Mouse (Mus musculus) stomach, postnatal 0 days (tissue): Measurements from ENCODE around the gene Slc10a6. TPM values are rescaled to one million over a fixed set of nuclear protein-coding genes. Genes with fewer than 3 reads are reported as not detected.

Experiments
- ATAC-seq: fragments of 200-750 bp; cut with Nextera tagmentation; 2 replicates; pipeline ENCODE4 v1.8.0; 2017; ENCODE audit not compliant: low FRiP score, low TSS enrichment
- DNase-seq: peaks from one replicate; pipeline ENCODE4 v3.0.0-alpha.2; 2016; ENCODE audit warnings: low spot score
- H3K27ac ChIP-seq: fragments of 300-500 bp; sonication (generic); replicated peaks from 2 replicates; pipeline ENCODE4 v1.5.1; 2014; ENCODE audit warnings: mild to moderate bottlenecking, control low read depth
- H3K27me3 ChIP-seq: fragments of 300-500 bp; sonication (generic); 2 replicates; pipeline ENCODE4 v1.6.1; 2014; ENCODE audit warnings: low read length; ENCODE audit not compliant: control insufficient read depth, insufficient read depth
- H3K36me3 ChIP-seq: fragments of 300-500 bp; sonication (generic); 2 replicates; pipeline ENCODE4 v1.6.1; 2014; ENCODE audit warnings: low read length, mixed read lengths; ENCODE audit not compliant: control insufficient read depth, insufficient read depth
- H3K4me1 ChIP-seq: fragments of 300-500 bp; sonication (generic); replicated peaks from 2 replicates; pipeline ENCODE4 v1.6.1; 2014; ENCODE audit warnings: antibody characterized with exemption; ENCODE audit not compliant: control insufficient read depth, insufficient read depth
- H3K4me2 ChIP-seq: fragments of 300-500 bp; sonication (generic); replicated peaks from 2 replicates; pipeline ENCODE4 v1.6.1; 2014; ENCODE audit warnings: low read depth, mild to moderate bottlenecking, control low read depth, moderate library complexity
- H3K4me3 ChIP-seq: fragments of 300-500 bp; sonication (generic); 2 replicates; pipeline ENCODE4 v1.5.1; 2014; ENCODE audit warnings: low read depth, low read length, control low read depth
- H3K9ac ChIP-seq: fragments of 300-500 bp; sonication (generic); 2 replicates; pipeline ENCODE4 v1.6.1; 2014; ENCODE audit warnings: mild to moderate bottlenecking, low read length, control low read depth, mixed read lengths
- H3K9me3 ChIP-seq: fragments of 300-500 bp; sonication (generic); 2 replicates; pipeline ENCODE4 v1.6.1; 2016; ENCODE audit warnings: low read length; ENCODE audit not compliant: control insufficient read depth
- CTCF ChIP-seq: IDR thresholded peaks from 2 replicates; pipeline ENCODE4 v1.5.1; 2016; ENCODE audit warnings: antibody characterized with exemption, low read depth, mild to moderate bottlenecking, moderate library complexity
- EP300 ChIP-seq: optimal IDR thresholded peaks from 2 replicates; pipeline ENCODE3; 2016; ENCODE audit warnings: antibody characterized with exemption
- WGBS: fragments of 180-500 bp; shearing (Covaris S2); extraction: QIAGEN DNeasy Blood & Tissue Kit; methylation state at CpG from one replicate; pipeline ENCODE4 v1.1.7; 2014; 5-methylcytosine and 5-hydroxymethylcytosine counted together
- polyA plus RNA-seq: library from polyadenylated mRNA; unstranded; fragments of >200 nt; fragmentation: Nextera tagmentation; extraction: Ambion mirVana; gene quantifications from 2 replicates; pipeline ENCODE4 v1.2.1, GENCODE M21; 2015

Slc10a6 gene
- polyA plus RNA-seq, 1 experiment from 2014 or later = 31.8 TPM

DNA sequence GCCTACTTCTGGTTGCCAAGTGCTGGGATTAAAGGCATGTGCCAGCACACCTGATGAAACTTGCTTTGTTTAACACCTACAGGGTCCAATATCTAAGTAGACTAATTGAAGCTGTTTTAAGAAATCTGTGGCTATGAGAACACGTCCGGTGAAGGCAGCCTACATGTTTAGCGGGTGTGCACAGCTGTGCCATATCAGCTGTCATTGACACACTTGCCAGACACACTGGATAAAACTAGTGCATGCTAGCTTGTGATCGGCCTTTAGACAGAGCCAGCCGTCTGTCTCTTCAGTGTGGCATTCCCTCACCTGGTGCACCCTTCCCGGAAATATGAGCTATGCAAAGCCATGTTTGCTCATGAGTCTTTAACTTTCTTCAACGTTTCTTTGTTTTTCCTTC lies 37.4 kb downstream of the Slc10a6 start:
- ATAC-seq (no peak), DNase-seq (no peak)
- Histone ChIP-seq H3K4me2 (no peak overlapping the region), H3K4me3 (no peak overlapping the region), H3K36me3 (no peaks in the 10 kb centered on the region; the same call in 1 of the 2 replicates), H3K9me3 (no peaks in the 10 kb centered on the region), H3K4me1 (no peaks in the 10 kb centered on the region), H3K27ac (no peak overlapping the region), H3K9ac (no peak overlapping the region), H3K27me3 (no peaks in the 10 kb centered on the region)
- 46% methylated on average over 7 of the region's 7 CpGs for WGBS
- TF ChIP-seq EP300 = no peak
- no peak for TF ChIP-seq CTCF

DNA sequence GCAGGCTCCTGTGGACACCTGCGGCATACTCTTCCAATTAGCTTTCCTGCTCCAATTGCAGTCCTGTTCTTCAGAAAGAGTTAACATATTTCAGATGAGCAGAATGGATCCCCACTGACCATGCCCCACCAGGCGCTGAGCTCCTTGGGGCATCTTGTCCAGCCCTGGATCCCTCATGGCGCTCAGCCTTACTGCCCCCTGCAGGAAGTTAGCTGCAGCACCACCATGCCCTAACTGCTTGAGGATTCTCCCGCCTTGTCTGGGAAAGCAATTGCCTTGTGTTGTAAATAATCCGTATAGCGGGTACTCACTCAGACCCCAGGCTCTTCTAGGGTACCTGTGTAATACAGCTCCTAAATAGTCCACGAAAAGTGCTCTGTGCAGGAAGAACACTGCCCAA lies 42.0 kb downstream of the Slc10a6 start:
- H3K4me1 ChIP-seq = no peaks in the 10 kb centered on the region
- ATAC-seq (0 out of 2 replicates have a peak, but pooled peaks have one; percentile 32), DNase-seq (no peak)
- H3K4me3 ChIP-seq = no peak overlapping the region
- H3K9me3 ChIP-seq = no peaks in the 10 kb centered on the region
- TF ChIP-seq EP300 (no peak), CTCF (peak; percentile 63)
- H3K4me2 ChIP-seq = no peak overlapping the region
- H3K27me3 ChIP-seq = no peaks in the 10 kb centered on the region
- no peak overlapping the region for H3K27ac ChIP-seq
- 78% methylated on average over 7 of the region's 7 CpGs for WGBS
- H3K9ac ChIP-seq = no peak overlapping the region
- no peaks in the 10 kb centered on the region; the same call in 1 of the 2 replicates for H3K36me3 ChIP-seq

DNA sequence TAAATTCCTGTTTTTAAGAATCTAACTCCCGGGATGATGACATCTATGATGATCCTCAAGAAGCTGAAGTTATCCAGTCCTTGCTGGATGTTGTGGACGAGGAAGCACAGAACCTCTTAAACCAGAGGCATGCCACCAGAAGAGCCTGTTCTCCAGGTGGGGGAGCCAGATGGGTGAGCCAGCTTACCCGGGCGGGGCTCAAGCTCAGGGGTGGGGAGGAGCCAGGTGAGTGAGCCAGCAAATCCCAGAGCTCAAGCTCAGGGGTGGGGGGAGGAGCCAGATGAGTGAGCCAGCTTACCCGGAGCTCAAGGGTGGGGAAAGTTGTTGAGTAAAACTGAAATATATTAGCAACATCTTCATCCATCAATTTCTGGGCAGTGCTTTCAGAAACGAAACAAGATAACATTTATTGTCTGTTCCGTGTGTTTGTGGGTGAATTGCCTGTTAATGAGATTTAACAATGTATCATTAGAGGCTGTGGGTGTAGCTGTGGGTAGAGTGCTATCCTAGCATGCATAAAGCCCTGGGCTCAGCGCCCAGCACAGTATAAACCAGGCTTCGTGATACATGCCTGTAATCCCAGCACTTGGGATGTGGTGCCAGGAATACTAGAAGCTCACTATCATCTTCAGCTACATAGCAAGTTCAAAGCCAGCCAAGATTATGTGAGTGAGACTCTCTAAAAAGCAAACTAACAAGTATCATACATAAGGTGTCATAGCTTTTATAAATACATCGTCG lies 49.4 kb downstream of the Slc10a6 start:
- ATAC-seq = peak; percentile 90
- H3K4me2 ChIP-seq = no peak overlapping the region
- no peaks in the 10 kb centered on the region for H3K27me3 ChIP-seq
- TF ChIP-seq EP300 (no peak), CTCF (peak; percentile 46)
- H3K36me3 ChIP-seq = 0 out of 2 replicates have a peak, but pooled peaks cover 7% of the 10 kb centered on the region
- no peak overlapping the region for H3K9ac ChIP-seq
- H3K27ac ChIP-seq = no peak overlapping the region
- H3K4me3 ChIP-seq = no peak overlapping the region
- no peaks in the 10 kb centered on the region for H3K9me3 ChIP-seq
- H3K4me1 ChIP-seq = no peaks in the 10 kb centered on the region
- peak; percentile 75 for DNase-seq
- 51% methylated on average over 11 of the region's 11 CpGs for WGBS

DNA sequence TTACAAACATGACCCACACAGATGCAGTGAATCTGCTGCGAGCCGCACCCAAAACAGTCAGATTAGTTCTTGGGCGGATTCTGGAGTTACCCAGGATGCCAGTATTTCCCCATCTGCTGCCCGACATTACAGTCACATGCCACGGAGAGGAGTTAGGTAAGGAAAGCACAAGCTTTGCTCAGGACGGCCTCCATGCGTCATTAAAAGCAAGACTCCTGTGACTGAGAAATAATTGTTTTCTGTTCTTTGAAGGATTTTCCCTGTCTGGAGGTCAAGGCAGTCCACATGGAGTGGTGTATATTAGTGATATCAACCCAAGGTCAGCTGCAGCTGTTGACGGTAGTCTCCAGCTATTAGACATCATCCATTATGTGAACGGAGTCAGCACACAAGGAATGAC lies 59.8 kb downstream of the Slc10a6 start:
- Histone ChIP-seq H3K27me3 (no peaks in the 10 kb centered on the region), H3K27ac (no peak overlapping the region), H3K4me3 (no peak overlapping the region), H3K9me3 (no peaks in the 10 kb centered on the region), H3K9ac (no peak overlapping the region), H3K4me2 (no peak overlapping the region), H3K36me3 (peaks cover 5% of the 10 kb centered on the region; the same call in 1 of the 2 replicates), H3K4me1 (no peaks in the 10 kb centered on the region)
- no peak for TF ChIP-seq CTCF
- no peak for TF ChIP-seq EP300
- DNase-seq (no peak), ATAC-seq (no peak)
- WGBS = 86% methylated on average over 9 of the region's 9 CpGs

DNA sequence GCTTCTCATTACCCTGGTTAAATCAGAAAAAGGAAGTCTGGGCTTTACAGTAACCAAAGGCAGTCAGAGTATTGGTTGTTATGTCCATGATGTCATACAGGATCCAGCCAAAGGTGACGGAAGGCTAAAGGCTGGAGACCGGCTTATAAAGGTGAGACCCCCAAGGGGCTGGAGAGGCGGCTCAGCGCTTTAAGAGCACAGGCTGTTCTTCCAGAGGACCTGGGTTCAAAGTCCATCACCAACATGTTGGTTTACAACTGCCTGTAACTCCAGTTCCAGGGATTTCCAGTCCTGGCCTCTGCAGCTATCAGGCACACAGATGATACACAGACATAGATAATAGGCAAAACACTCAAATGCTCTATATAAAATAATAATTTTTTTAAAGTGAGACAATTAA lies 61.2 kb downstream of the Slc10a6 start:
- DNase-seq (no peak), ATAC-seq (no peak)
- Histone ChIP-seq H3K9ac (no peak overlapping the region), H3K27me3 (no peaks in the 10 kb centered on the region), H3K36me3 (peaks cover 5% of the 10 kb centered on the region; the same call in 1 of the 2 replicates), H3K4me2 (no peak overlapping the region), H3K27ac (no peak overlapping the region), H3K9me3 (no peaks in the 10 kb centered on the region), H3K4me1 (no peaks in the 10 kb centered on the region), H3K4me3 (no peak overlapping the region)
- 79% methylated on average over 4 of the region's 4 CpGs for WGBS
- no peak for TF ChIP-seq CTCF
- TF ChIP-seq EP300 = no peak

DNA sequence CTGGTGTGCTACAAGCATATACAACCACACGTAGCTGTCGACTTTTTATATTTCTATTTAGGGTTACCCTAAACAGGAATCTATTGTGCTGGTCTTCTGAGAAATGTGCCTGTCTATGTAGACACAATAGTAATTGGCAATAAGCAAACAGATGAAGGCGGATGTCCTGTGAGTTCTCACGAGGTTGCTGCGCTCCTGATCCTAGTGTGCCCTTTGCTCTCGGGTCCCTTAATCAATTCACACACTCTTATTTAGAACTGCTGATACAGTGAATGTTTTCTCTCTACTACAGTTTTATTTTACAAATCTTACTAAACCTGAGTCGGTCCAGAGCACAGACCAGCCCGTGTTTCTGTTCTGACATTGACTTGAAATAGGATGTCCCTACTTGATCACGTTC lies 68.7 kb downstream of the Slc10a6 start:
- H3K27ac ChIP-seq = no peak overlapping the region
- TF ChIP-seq CTCF = no peak
- TF ChIP-seq EP300 = no peak
- no peaks in the 10 kb centered on the region for H3K9me3 ChIP-seq
- no peak overlapping the region for H3K4me3 ChIP-seq
- H3K36me3 ChIP-seq = peaks cover 18% of the 10 kb centered on the region; the same call in 1 of the 2 replicates
- H3K9ac ChIP-seq = no peak overlapping the region
- no peaks in the 10 kb centered on the region for H3K27me3 ChIP-seq
- WGBS = 88% methylated on average over 9 of the region's 9 CpGs
- no peak for ATAC-seq
- no peak overlapping the region for H3K4me2 ChIP-seq
- no peak for DNase-seq
- no peaks in the 10 kb centered on the region for H3K4me1 ChIP-seq

Other genes starting within 250 kb of the Slc10a6 start
- 7.6 and 7.8 TPM in 2 replicates for gene Ptpn13, start 204.2 kb downstream of the Slc10a6 start, polyA plus RNA-seq
- 0.34 and 0.35 TPM in 2 replicates for gene 1700016H13Rik, start 26.6 kb upstream of the Slc10a6 start, polyA plus RNA-seq
- 4.3 and 4.9 TPM in 2 replicates for gene Aff1, start 63.0 kb upstream of the Slc10a6 start, polyA plus RNA-seq